Mouse (Mus musculus): ENCODE results near the gene C130050O18Rik. TPM values are rescaled to one million over a fixed set of nuclear protein-coding genes. Genes with fewer than 3 reads are reported as not detected.
"Not testable (repeated sequence)": the region's sequence is repeated elsewhere in the genome, so short reads cannot be mapped to it uniquely, and the experiment has no call there.

The C130050O18Rik gene
- polyA plus RNA-seq, 1 experiment, result 0.20 TPM

DNA sequence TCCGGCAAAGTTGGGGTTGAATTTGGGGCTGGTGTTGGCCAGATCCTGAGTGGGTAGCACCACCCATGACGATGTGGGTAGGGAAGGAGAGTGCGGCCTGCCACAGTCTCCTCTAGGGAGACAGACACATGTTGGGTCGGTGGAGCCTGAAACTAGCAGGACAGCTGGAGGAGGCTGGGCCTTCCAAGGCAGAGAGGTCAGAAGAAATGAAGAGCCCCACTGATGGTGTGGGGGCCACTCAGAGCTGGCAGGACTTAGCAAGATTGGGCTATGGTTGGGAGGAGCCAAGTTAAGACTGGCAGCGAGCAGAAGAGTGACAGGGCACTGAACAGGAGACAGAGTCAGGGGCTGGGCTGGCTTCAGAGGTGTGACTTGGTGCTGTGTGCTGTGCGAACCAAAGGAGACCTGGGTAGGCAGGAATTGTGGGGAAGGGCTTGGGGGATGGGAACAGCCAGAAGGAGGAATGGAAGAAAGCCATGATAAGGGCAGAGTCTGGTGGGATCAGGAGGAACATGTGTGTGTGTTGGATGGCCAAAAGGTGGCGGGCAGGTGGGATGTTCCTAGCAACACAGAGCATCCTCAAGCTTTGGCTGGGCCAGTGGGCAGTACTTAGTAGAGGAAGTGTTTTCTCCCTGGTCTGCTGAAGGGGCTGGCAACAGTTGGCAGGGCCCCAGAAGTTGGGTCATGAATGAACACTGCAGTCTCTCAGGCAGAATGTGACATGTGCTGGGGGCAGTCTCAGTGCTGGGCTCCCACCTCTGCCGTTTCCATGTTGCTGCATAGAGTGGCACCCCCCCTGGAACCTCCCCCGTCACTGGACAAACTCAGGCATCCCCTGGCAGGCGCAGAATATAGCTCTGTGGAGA lies 17.5 kb upstream of the C130050O18Rik start:
- H3K27me3 ChIP-seq (ENCODE audit: control insufficient read depth, insufficient read depth, insufficient read length), result no peaks in the 10 kb centered on the region
- H3K36me3 ChIP-seq (ENCODE audit: control insufficient read depth, insufficient read depth), result no peaks in the 10 kb centered on the region
- H3K79me3 ChIP-seq (ENCODE audit: low read depth), result no peaks in the 10 kb centered on the region
- H3K4me3 ChIP-seq (ENCODE audit: insufficient read depth, poor library complexity, severe bottlenecking), result no peak overlapping the region
- no peak overlapping the region for H3ac ChIP-seq (ENCODE audit: control insufficient read depth, insufficient read length, low read depth)
- TF ChIP-seq MYOD1 (IDR thresholded peaks at IDR 0.05; ENCODE audit: control insufficient read depth, insufficient read length, low read depth) (no peak), FOSL1 (IDR thresholded peaks at IDR 0.05; ENCODE audit: insufficient read depth, low read length, poor library complexity, severe bottlenecking) (no peak), MYOG (IDR thresholded peaks at IDR 0.05; ENCODE audit: control insufficient read depth, extremely low read depth, insufficient read length) (no peak), CTCF (IDR thresholded peaks at IDR 0.05; ENCODE audit: control insufficient read depth, insufficient read depth, insufficient read length) (no peak), USF1 (IDR thresholded peaks at IDR 0.05; ENCODE audit: low read depth) (no peak), MAX (IDR thresholded peaks at IDR 0.05) (no peak), CEBPB (IDR thresholded peaks at IDR 0.05; ENCODE audit: low read depth) (no peak)
- H3K79me2 ChIP-seq (ENCODE audit: control insufficient read depth, insufficient read depth), result no peaks in the 10 kb centered on the region

DNA sequence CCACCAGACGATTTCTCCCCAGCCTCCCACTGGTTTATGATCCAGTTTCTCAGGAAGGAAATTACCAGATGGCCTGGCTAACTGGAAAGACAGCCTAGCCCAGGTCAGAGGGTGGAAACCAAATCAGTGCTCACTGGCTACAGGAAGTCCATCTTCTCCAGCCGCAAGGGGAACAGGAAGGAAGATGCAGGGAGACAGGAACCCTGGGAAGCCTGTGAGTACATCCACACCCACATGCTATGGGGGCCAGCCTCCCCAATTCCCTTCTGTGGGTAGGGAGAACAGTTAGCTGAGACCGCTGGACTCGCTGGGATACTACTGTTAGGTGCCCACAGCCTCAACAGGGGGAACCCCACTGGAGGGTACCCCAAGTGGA lies 16.9 kb upstream of the C130050O18Rik start:
- no peaks in the 10 kb centered on the region for H3K36me3 ChIP-seq (ENCODE audit: control insufficient read depth, insufficient read depth)
- H3K79me3 ChIP-seq (ENCODE audit: low read depth), result no peaks in the 10 kb centered on the region
- no peaks in the 10 kb centered on the region for H3K79me2 ChIP-seq (ENCODE audit: control insufficient read depth, insufficient read depth)
- no peak for TF ChIP-seq USF1 (IDR thresholded peaks at IDR 0.05; ENCODE audit: low read depth)
- no peak for TF ChIP-seq MYOG (IDR thresholded peaks at IDR 0.05; ENCODE audit: control insufficient read depth, extremely low read depth, insufficient read length)
- TF ChIP-seq MAX (IDR thresholded peaks at IDR 0.05), result no peak
- TF ChIP-seq CEBPB (IDR thresholded peaks at IDR 0.05; ENCODE audit: low read depth), result no peak
- TF ChIP-seq CTCF (IDR thresholded peaks at IDR 0.05; ENCODE audit: control insufficient read depth, insufficient read depth, insufficient read length), result no peak
- no peak for TF ChIP-seq FOSL1 (IDR thresholded peaks at IDR 0.05; ENCODE audit: insufficient read depth, low read length, poor library complexity, severe bottlenecking)
- TF ChIP-seq MYOD1 (IDR thresholded peaks at IDR 0.05; ENCODE audit: control insufficient read depth, insufficient read length, low read depth), result no peak
- H3K27me3 ChIP-seq (ENCODE audit: control insufficient read depth, insufficient read depth, insufficient read length), result no peaks in the 10 kb centered on the region
- H3ac ChIP-seq (ENCODE audit: control insufficient read depth, insufficient read length, low read depth), result no peak overlapping the region
- H3K4me3 ChIP-seq (ENCODE audit: insufficient read depth, poor library complexity, severe bottlenecking), result no peak overlapping the region

DNA sequence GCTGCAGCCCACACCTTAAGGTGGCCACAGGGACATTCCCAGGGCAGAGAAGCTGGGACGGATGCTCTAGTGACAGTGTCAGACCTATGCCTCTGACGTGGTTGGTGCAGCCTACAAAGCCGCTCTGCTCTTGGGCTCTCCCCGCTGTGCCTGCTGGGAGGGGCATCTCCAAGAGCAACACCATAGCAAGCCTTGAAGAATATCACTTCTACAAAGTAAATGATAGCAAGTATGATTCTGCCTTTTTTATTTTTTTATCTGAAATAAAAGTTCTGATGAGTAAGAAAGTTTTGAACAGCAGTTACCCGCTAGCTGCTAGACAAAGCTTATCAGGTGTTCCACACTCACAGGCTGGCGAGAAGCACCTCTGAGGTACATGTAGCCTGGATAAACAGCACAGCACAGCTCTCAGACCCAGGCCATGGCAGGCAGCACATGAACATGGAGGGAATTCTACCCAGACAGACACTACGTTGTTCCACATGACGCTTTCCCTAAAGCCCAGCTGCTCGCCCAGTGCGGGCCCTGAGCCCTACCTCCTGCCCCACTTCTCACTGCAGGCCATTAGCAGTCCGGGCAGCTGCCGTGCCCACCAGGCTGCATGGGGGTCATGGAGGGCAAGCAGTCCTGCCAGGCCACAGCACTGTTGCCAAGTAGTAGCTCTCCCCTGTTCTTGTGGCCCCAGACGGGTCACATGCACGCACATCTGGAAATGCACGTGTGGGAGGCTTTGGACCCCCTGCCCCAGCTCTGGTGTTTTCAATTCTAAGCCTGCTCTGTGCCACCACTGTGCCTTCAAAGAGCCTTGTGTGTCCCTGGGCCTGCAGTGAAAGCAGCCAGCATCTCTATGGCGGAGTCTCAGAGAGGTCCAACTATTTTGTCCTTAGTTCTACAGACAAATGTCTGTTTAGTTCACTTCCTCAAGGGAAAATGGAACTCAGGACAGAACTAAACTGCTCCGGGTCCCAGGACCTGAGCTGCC lies 16.1 kb upstream of the C130050O18Rik start:
- no peak overlapping the region for H3K4me3 ChIP-seq (ENCODE audit: insufficient read depth, poor library complexity, severe bottlenecking)

DNA sequence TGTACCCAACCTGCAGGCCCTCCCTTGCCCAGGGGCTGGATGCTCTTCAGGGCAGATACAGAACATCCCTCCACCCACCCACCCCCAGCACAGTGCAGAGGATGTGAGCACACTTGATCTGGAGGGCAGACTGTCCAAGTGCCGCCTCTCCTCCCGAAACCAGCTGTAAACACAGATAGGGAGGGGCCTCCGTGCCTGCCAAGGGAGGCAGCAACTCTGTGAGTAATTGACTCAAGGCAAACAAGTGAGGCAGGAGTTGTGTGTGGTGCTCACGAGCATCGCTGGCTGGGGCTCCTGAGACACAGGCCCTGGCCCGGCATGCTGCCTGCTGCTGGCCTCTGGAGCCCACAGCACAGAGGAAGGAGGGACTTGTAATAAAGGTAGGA lies 15.4 kb upstream of the C130050O18Rik start:
- Histone ChIP-seq H3K4me3 (ENCODE audit: insufficient read depth, poor library complexity, severe bottlenecking) (no peak overlapping the region), H3K27me3 (ENCODE audit: control insufficient read depth, insufficient read depth, insufficient read length) (no peaks in the 10 kb centered on the region), H3K36me3 (ENCODE audit: control insufficient read depth, insufficient read depth) (no peaks in the 10 kb centered on the region), H3ac (ENCODE audit: control insufficient read depth, insufficient read length, low read depth) (no peak overlapping the region), H3K79me2 (ENCODE audit: control insufficient read depth, insufficient read depth) (no peaks in the 10 kb centered on the region), H3K79me3 (ENCODE audit: low read depth) (no peaks in the 10 kb centered on the region)
- no peak for TF ChIP-seq FOSL1 (IDR thresholded peaks at IDR 0.05; ENCODE audit: insufficient read depth, low read length, poor library complexity, severe bottlenecking)
- no peak for TF ChIP-seq MYOD1 (IDR thresholded peaks at IDR 0.05; ENCODE audit: control insufficient read depth, insufficient read length, low read depth)
- TF ChIP-seq MAX (IDR thresholded peaks at IDR 0.05), result no peak
- TF ChIP-seq CEBPB (IDR thresholded peaks at IDR 0.05; ENCODE audit: low read depth), result no peak
- no peak for TF ChIP-seq CTCF (IDR thresholded peaks at IDR 0.05; ENCODE audit: control insufficient read depth, insufficient read depth, insufficient read length)
- TF ChIP-seq MYOG (IDR thresholded peaks at IDR 0.05; ENCODE audit: control insufficient read depth, extremely low read depth, insufficient read length), result no peak
- no peak for TF ChIP-seq USF1 (IDR thresholded peaks at IDR 0.05; ENCODE audit: low read depth)

More for the DNA sequence above, 16.1 kb upstream of the C130050O18Rik start:
- Histone ChIP-seq H3K27me3 (ENCODE audit: control insufficient read depth, insufficient read depth, insufficient read length) (no peaks in the 10 kb centered on the region), H3ac (ENCODE audit: control insufficient read depth, insufficient read length, low read depth) (no peak overlapping the region), H3K79me3 (ENCODE audit: low read depth) (no peaks in the 10 kb centered on the region), H3K79me2 (ENCODE audit: control insufficient read depth, insufficient read depth) (no peaks in the 10 kb centered on the region), H3K36me3 (ENCODE audit: control insufficient read depth, insufficient read depth) (no peaks in the 10 kb centered on the region)
- TF ChIP-seq CTCF (IDR thresholded peaks at IDR 0.05; ENCODE audit: control insufficient read depth, insufficient read depth, insufficient read length) (no peak), MYOG (IDR thresholded peaks at IDR 0.05; ENCODE audit: control insufficient read depth, extremely low read depth, insufficient read length) (no peak), CEBPB (IDR thresholded peaks at IDR 0.05; ENCODE audit: low read depth) (no peak), MYOD1 (IDR thresholded peaks at IDR 0.05; ENCODE audit: control insufficient read depth, insufficient read length, low read depth) (no peak), USF1 (IDR thresholded peaks at IDR 0.05; ENCODE audit: low read depth) (no peak), FOSL1 (IDR thresholded peaks at IDR 0.05; ENCODE audit: insufficient read depth, low read length, poor library complexity, severe bottlenecking) (no peak), MAX (IDR thresholded peaks at IDR 0.05) (no peak)

DNA sequence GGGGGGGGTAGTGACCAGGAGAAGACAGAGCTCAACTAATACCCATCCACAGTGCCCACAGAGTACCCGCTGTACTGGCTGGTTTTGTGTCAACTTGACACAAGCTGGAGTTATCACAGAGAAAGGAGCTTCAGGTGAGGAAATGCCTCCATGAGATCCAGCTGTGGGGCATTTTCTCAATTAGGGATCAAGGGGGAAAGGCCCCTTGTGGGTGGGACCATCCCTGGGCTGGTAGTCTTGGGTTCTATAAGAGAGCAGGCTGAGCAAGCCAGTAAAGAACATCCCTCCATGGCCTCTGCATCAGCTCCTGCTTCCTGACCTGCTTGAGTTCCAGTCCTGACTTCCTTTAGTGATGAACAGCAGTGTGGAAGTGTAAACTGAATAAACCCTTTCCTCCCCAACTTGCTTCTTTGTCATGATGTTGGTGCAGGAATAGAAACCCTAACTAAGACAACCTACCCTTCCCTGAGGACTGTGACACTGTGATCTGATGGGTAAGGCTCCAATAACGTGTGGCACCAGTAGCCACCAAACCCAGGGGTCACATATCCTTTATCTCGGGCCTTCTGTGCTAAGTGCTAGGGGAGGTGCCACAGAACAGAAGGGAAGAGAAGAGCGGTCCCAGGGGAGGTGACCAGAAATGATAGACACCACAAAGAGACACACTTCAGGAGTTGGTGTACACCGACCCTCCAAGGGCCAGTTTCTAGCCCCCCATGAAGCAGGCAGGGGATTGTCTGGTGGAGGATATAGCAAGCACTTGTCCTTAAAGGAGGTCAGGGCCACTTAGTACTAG lies 14.6 kb upstream of the C130050O18Rik start:
- H3K36me3 ChIP-seq (ENCODE audit: control insufficient read depth, insufficient read depth); H3ac ChIP-seq (ENCODE audit: control insufficient read depth, insufficient read length, low read depth); H3K79me2 ChIP-seq (ENCODE audit: control insufficient read depth, insufficient read depth); H3K27me3 ChIP-seq (ENCODE audit: control insufficient read depth, insufficient read depth, insufficient read length); H3K4me3 ChIP-seq (ENCODE audit: insufficient read depth, poor library complexity, severe bottlenecking); H3K79me3 ChIP-seq (ENCODE audit: low read depth): not testable (repeated sequence)
